Mouse (Mus musculus) small intestine, adult 10 weeks (tissue): ENCODE measurements around the gene Gm49361. TPM values are rescaled to one million over a fixed set of nuclear protein-coding genes. Genes with fewer than 3 reads are reported as not detected.

Source experiments
- polyA plus RNA-seq: library from polyadenylated mRNA; stranded (reverse); fragments of 350-450 nt; fragmentation: Illumina TruSeq; extraction: RNeasy Lipid Tissue Mini Kit (QIAGEN cat#74804); gene quantifications from one replicate; pipeline ENCODE4 v1.2.3, GENCODE M21; 2014; ENCODE audit warnings: low replicate concordance

The Gm49361 gene
- polyA plus RNA-seq, result not detected

GRCm38 (mm10) chr14:57746001-57746771 is at the start of gene Gm49361:
TSS of gene Gm49361 (minus strand) at chr14:57746103.

GRCm38 (mm10) chr14:57758237-57758636 is 12.3 kb upstream of the Gm49361 start, which contains the start of gene Lats2:
TSS of gene Lats2 (minus strand) at chr14:57758388.

GRCm38 (mm10) chr14:57664822-57665627 is 80.9 kb downstream of the Gm49361 start, which contains the start of gene Xpo4:
TSS of gene Xpo4 (minus strand) at chr14:57665430.

Other genes with a start within 250 kb of the Gm49361 start
- gene Il17d, start 221.3 kb downstream of the Gm49361 start, polyA plus RNA-seq, result 1.6 TPM
- gene Eef1akmt1, start 174.5 kb downstream of the Gm49361 start, polyA plus RNA-seq, result 4.5 TPM
- gene Xpo4, start 80.7 kb downstream of the Gm49361 start, polyA plus RNA-seq, result 15.4 TPM
- 17.9 TPM for gene Lats2, start 12.3 kb upstream of the Gm49361 start, polyA plus RNA-seq
- gene Sap18, start 52.1 kb upstream of the Gm49361 start, polyA plus RNA-seq, result 212 TPM
- 15.4 TPM for gene Ska3, start 80.1 kb upstream of the Gm49361 start, polyA plus RNA-seq
- 68.5 TPM for gene Mrpl57, start 80.1 kb upstream of the Gm49361 start, polyA plus RNA-seq
- 105 TPM for gene Zdhhc20, start 144.2 kb upstream of the Gm49361 start, polyA plus RNA-seq